Mouse (Mus musculus): Measurements from ENCODE around the gene Npas3. TPM values are rescaled to one million over a fixed set of nuclear protein-coding genes. Genes with fewer than 3 reads are reported as not detected.

The Npas3 gene
- polyA plus RNA-seq, 1 experiment from 2014 or later = 0.61 TPM

- H3K36me3 ChIP-seq (ENCODE audit: control insufficient read depth, insufficient read depth, low read length) = no peaks in the 10 kb centered on the region
- H3K27me3 ChIP-seq (ENCODE audit: control insufficient read depth, insufficient read depth, low read length) = no peaks in the 10 kb centered on the region
- H3K4me1 ChIP-seq (replicated peaks; ENCODE audit: control insufficient read depth, insufficient read depth) = no peaks in the 10 kb centered on the region
- TF ChIP-seq EP300 (optimal IDR thresholded peaks at IDR 0.05) (no peak), CTCF (IDR thresholded peaks at IDR 0.05; ENCODE audit: low read depth) (no peak)
- ATAC-seq (ENCODE audit: low FRiP score, low TSS enrichment) = no peak
- no peaks in the 10 kb centered on the region for H3K9me3 ChIP-seq (ENCODE audit: control insufficient read depth, low read length)
- no peak overlapping the region for H3K4me2 ChIP-seq (replicated peaks; ENCODE audit: low read depth)
- H3K4me3 ChIP-seq (ENCODE audit: low read depth, low read length) = no peak overlapping the region
- H3K27ac ChIP-seq (replicated peaks) = no peak overlapping the region
- H3K9ac ChIP-seq (ENCODE audit: low read length) = no peak overlapping the region
- no peak for DNase-seq (ENCODE audit: low spot score)
- 74% methylated on average over 4 of the region's 4 CpGs for WGBS
These were observed 500.9 kb downstream of the Npas3 start for GRCm38 (mm10) chr12:53749375-53749774.

- H3K9me3 ChIP-seq (ENCODE audit: control insufficient read depth, low read length) = no peaks in the 10 kb centered on the region
- H3K36me3 ChIP-seq (ENCODE audit: control insufficient read depth, insufficient read depth, low read length) = no peaks in the 10 kb centered on the region
- no peak overlapping the region for H3K27ac ChIP-seq (replicated peaks)
- H3K4me1 ChIP-seq (replicated peaks; ENCODE audit: control insufficient read depth, insufficient read depth) = no peaks in the 10 kb centered on the region
- no peak overlapping the region for H3K4me2 ChIP-seq (replicated peaks; ENCODE audit: low read depth)
- TF ChIP-seq EP300 (optimal IDR thresholded peaks at IDR 0.05) (no peak), CTCF (IDR thresholded peaks at IDR 0.05; ENCODE audit: low read depth) (no peak)
- H3K9ac ChIP-seq (ENCODE audit: low read length) = no peak overlapping the region
- no peak overlapping the region for H3K4me3 ChIP-seq (ENCODE audit: low read depth, low read length)
- WGBS = 63% methylated on average over 13 of the region's 13 CpGs
- no peak for DNase-seq (ENCODE audit: low spot score)
- H3K27me3 ChIP-seq (ENCODE audit: control insufficient read depth, insufficient read depth, low read length) = no peaks in the 10 kb centered on the region
- ATAC-seq (ENCODE audit: low FRiP score, low TSS enrichment) = no peak
These were observed 504.0 kb downstream of the Npas3 start for GRCm38 (mm10) chr12:53752281-53753072.

DNA sequence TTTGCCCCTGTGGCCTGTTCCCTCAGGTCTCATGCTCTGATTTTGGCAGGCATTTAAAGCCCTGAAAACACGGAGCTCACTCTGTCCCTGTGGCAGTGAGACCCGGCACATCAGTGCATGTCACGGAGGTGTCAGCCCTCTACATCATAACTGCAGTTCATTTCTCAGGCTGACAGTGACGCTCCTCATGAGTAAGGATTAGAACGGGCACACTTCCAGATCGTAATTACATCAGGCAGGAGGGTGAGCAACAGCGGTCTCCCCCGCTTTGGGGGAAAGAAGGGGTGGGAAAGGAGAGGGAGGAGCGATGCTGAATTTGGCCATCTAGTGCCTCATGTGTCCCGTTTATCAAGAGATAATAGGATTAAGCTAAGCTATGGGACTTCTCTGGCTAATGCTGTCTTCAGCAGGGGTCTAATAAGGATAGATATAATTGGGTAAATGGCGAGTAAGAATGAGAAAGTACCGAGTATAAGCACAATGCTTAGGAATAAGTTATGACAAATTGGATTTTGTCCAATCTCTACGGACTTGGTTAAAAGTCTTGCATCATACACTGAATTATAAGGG, 505.0 kb downstream of the Npas3 start:
- ATAC-seq (ENCODE audit: low FRiP score, low TSS enrichment) (no peak), DNase-seq (ENCODE audit: low spot score) (no peak)
- Histone ChIP-seq H3K4me2 (replicated peaks; ENCODE audit: low read depth) (no peak overlapping the region; the same call in 1 of the 2 replicates), H3K27me3 (ENCODE audit: control insufficient read depth, insufficient read depth, low read length) (no peaks in the 10 kb centered on the region), H3K4me1 (replicated peaks; ENCODE audit: control insufficient read depth, insufficient read depth) (no peaks in the 10 kb centered on the region), H3K9me3 (ENCODE audit: control insufficient read depth, low read length) (no peaks in the 10 kb centered on the region), H3K36me3 (ENCODE audit: control insufficient read depth, insufficient read depth, low read length) (no peaks in the 10 kb centered on the region), H3K27ac (replicated peaks) (no peak overlapping the region), H3K9ac (ENCODE audit: low read length) (no peak overlapping the region), H3K4me3 (ENCODE audit: low read depth, low read length) (no peak overlapping the region)
- TF ChIP-seq CTCF (IDR thresholded peaks at IDR 0.05; ENCODE audit: low read depth) = no peak
- TF ChIP-seq EP300 (optimal IDR thresholded peaks at IDR 0.05) = no peak
- WGBS = 46% methylated on average over 13 of the region's 13 CpGs

GRCm38 (mm10) chr12:53754236-53754635, 505.8 kb downstream of the Npas3 start:
- no peaks in the 10 kb centered on the region for H3K36me3 ChIP-seq (ENCODE audit: control insufficient read depth, insufficient read depth, low read length)
- H3K9me3 ChIP-seq (ENCODE audit: control insufficient read depth, low read length) = no peaks in the 10 kb centered on the region
- no peaks in the 10 kb centered on the region for H3K4me1 ChIP-seq (replicated peaks; ENCODE audit: control insufficient read depth, insufficient read depth)
- TF ChIP-seq CTCF (IDR thresholded peaks at IDR 0.05; ENCODE audit: low read depth) (no peak), EP300 (optimal IDR thresholded peaks at IDR 0.05) (no peak)
- no peak overlapping the region for H3K27ac ChIP-seq (replicated peaks)
- DNase-seq (ENCODE audit: low spot score) (no peak), ATAC-seq (ENCODE audit: low FRiP score, low TSS enrichment) (no peak)
- no peak overlapping the region for H3K4me2 ChIP-seq (replicated peaks; ENCODE audit: low read depth)
- WGBS = 35% methylated on average over 7 of the region's 7 CpGs
- H3K9ac ChIP-seq (ENCODE audit: low read length) = no peak overlapping the region
- no peak overlapping the region for H3K4me3 ChIP-seq (ENCODE audit: low read depth, low read length)
- H3K27me3 ChIP-seq (ENCODE audit: control insufficient read depth, insufficient read depth, low read length) = no peaks in the 10 kb centered on the region

DNA sequence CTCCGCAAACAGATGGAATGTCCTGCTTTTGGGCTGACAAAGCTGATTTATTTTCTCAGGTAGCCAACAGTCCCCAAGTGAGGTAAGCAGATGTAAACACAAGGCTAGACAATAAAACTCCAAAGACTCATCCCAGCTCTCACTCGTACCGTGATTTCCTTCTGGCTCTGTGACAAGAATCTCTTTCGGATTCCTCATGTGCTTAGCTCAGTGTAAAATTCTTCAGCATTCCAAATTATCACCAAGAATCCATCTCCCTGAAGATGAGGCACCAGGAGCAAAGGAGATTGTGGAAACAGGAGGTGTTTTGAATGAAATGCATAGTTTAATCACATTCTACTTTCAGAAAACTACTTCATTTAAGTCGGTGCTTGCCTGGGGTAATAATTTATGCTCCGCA, 509.2 kb downstream of the Npas3 start:
- DNase-seq (ENCODE audit: low spot score) (no peak), ATAC-seq (ENCODE audit: low FRiP score, low TSS enrichment) (no peak)
- Histone ChIP-seq H3K27me3 (ENCODE audit: control insufficient read depth, insufficient read depth, low read length) (no peaks in the 10 kb centered on the region), H3K4me1 (replicated peaks; ENCODE audit: control insufficient read depth, insufficient read depth) (no peaks in the 10 kb centered on the region), H3K9me3 (ENCODE audit: control insufficient read depth, low read length) (no peaks in the 10 kb centered on the region), H3K4me2 (replicated peaks; ENCODE audit: low read depth) (no peak overlapping the region), H3K9ac (ENCODE audit: low read length) (no peak overlapping the region), H3K36me3 (ENCODE audit: control insufficient read depth, insufficient read depth, low read length) (no peaks in the 10 kb centered on the region), H3K27ac (replicated peaks) (no peak overlapping the region), H3K4me3 (ENCODE audit: low read depth, low read length) (no peak overlapping the region)
- TF ChIP-seq EP300 (optimal IDR thresholded peaks at IDR 0.05) = no peak
- no peak for TF ChIP-seq CTCF (IDR thresholded peaks at IDR 0.05; ENCODE audit: low read depth)
- WGBS = 52% methylated on average over 6 of the region's 6 CpGs

DNA sequence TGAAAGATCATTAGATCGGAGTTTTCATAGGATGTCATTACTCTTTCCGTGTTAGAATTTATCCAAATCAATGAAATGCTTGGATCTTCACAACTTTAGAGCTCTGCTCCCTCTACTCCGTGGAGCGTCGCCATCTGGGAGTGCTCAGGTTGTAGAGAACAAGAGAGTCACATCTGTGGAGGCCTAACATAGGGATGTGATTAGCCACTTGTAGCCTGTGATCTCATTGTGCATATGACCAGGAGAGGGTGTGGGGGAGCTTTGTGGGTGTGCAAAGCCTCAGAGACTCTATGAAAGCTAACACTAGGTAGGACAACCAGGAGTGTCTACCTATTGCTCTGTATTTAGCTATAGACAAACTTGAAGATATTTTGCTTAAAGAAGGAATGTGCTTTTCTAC, 509.9 kb downstream of the Npas3 start:
- H3K4me3 ChIP-seq (ENCODE audit: low read depth, low read length) = no peak overlapping the region
- TF ChIP-seq CTCF (IDR thresholded peaks at IDR 0.05; ENCODE audit: low read depth) (no peak), EP300 (optimal IDR thresholded peaks at IDR 0.05) (no peak)
- H3K27ac ChIP-seq (replicated peaks) = no peak overlapping the region
- no peaks in the 10 kb centered on the region for H3K9me3 ChIP-seq (ENCODE audit: control insufficient read depth, low read length)
- H3K9ac ChIP-seq (ENCODE audit: low read length) = no peak overlapping the region
- DNase-seq (ENCODE audit: low spot score) (no peak), ATAC-seq (ENCODE audit: low FRiP score, low TSS enrichment) (no peak)
- H3K4me2 ChIP-seq (replicated peaks; ENCODE audit: low read depth) = no peak overlapping the region
- 84% methylated on average over 5 of the region's 5 CpGs for WGBS
- H3K36me3 ChIP-seq (ENCODE audit: control insufficient read depth, insufficient read depth, low read length) = no peaks in the 10 kb centered on the region
- H3K27me3 ChIP-seq (ENCODE audit: control insufficient read depth, insufficient read depth, low read length) = no peaks in the 10 kb centered on the region
- H3K4me1 ChIP-seq (replicated peaks; ENCODE audit: control insufficient read depth, insufficient read depth) = no peaks in the 10 kb centered on the region

Measured in stomach, postnatal 0 days (tissue).